Mouse (Mus musculus) ES-E14 (cell line): ENCODE data around the gene Pign.
A peak's percentile ranks its signal among the peaks of the same experiment; 100 is the strongest.

Experiments
- CHD2 ChIP-seq: IDR thresholded peaks from 2 replicates; pipeline ENCODE4 v1.6.1; 2014; ENCODE audit warnings: mild to moderate bottlenecking, low read depth, low read length, inconsistent platforms
- MAFK ChIP-seq: IDR thresholded peaks from 2 replicates; pipeline ENCODE4 v1.6.1; 2014; ENCODE audit warnings: mild to moderate bottlenecking, low read depth, low read length, inconsistent platforms; ENCODE audit not compliant: insufficient read depth
- ZNF384 ChIP-seq: IDR thresholded peaks from 2 replicates; pipeline ENCODE4 v1.6.1; 2012; ENCODE audit warnings: low read depth, low read length, inconsistent platforms

GRCm38 (mm10) chr1:105669700-105670099 is 6.2 kb upstream of the Pign start:
- TF ChIP-seq ZNF384 (peak; percentile 58; the same call in 1 of the 2 replicates), MAFK (no peak), CHD2 (no peak)
